Mouse (Mus musculus) cortical plate, adult 2 months (tissue): Measurements from ENCODE around the gene Fam181a. TPM values are rescaled to one million over a fixed set of nuclear protein-coding genes. Genes with fewer than 3 reads are reported as not detected.

ENCODE experiments used
- H3K27ac ChIP-seq: fragments of 200-500 bp; 2 replicates; pipeline ENCODE4 v1.5.1; 2012; ENCODE audit warnings: low read length, control low read depth, inconsistent platforms; ENCODE audit not compliant: insufficient read depth
- H3K4me1 ChIP-seq: fragments of 200-500 bp; 2 replicates; pipeline ENCODE4 v1.6.1; 2011; ENCODE audit warnings: low read length; ENCODE audit not compliant: control insufficient read depth, insufficient read depth
- H3K4me3 ChIP-seq: fragments of 200-500 bp; 2 replicates; pipeline ENCODE4 v1.5.1; 2011; ENCODE audit warnings: mild to moderate bottlenecking, low read length, control low read depth; ENCODE audit not compliant: insufficient read depth
- CTCF ChIP-seq: fragments of 200-500 bp; IDR thresholded peaks from 2 replicates; pipeline ENCODE4 v1.5.1; 2011; ENCODE audit warnings: mild to moderate bottlenecking, control low read depth, low read length; ENCODE audit not compliant: insufficient read depth; ENCODE audit errors: extremely low read depth
- POLR2A ChIP-seq: fragments of 200-500 bp; IDR thresholded peaks from 2 replicates; pipeline ENCODE4 v1.6.1; 2011; ENCODE audit warnings: mild to moderate bottlenecking, low read length, control low read depth; ENCODE audit not compliant: insufficient read depth; ENCODE audit errors: extremely low read depth
- polyA plus RNA-seq: library from polyadenylated mRNA; depleted of rRNA; stranded (reverse); fragments of >200 nt; gene quantifications from 2 replicates; pipeline ENCODE4 v1.2.3, GENCODE M21; 2012

Fam181a gene
- polyA plus RNA-seq, 1 experiment: 4.2 TPM

- no peak for TF ChIP-seq CTCF
- TF ChIP-seq POLR2A: no peak
- H3K4me3 ChIP-seq: no peak overlapping the region
- no peak overlapping the region for H3K27ac ChIP-seq
- H3K4me1 ChIP-seq: no peaks in the 10 kb centered on the region
Observed at GRCm38 (mm10) chr12:103283411-103283810, 27.4 kb upstream of the Fam181a start.

- no peak overlapping the region for H3K27ac ChIP-seq
- H3K4me1 ChIP-seq: no peaks in the 10 kb centered on the region
- TF ChIP-seq POLR2A: no peak
- TF ChIP-seq CTCF: no peak
- H3K4me3 ChIP-seq: no peak overlapping the region
Observed at GRCm38 (mm10) chr12:103287276-103287675, 23.5 kb upstream of the Fam181a start.

- TF ChIP-seq CTCF (no peak), POLR2A (no peak)
- Histone ChIP-seq H3K27ac (no peak overlapping the region), H3K4me1 (no peaks in the 10 kb centered on the region), H3K4me3 (no peak overlapping the region)
Observed at GRCm38 (mm10) chr12:103292366-103292765, 18.4 kb upstream of the Fam181a start.

GRCm38 (mm10) chr12:103296292-103296691, 14.5 kb upstream of the Fam181a start:
- H3K27ac ChIP-seq: no peak overlapping the region
- TF ChIP-seq POLR2A (no peak), CTCF (no peak)
- no peaks in the 10 kb centered on the region for H3K4me1 ChIP-seq
- no peak overlapping the region for H3K4me3 ChIP-seq

- no peak overlapping the region for H3K4me3 ChIP-seq
- TF ChIP-seq POLR2A: no peak
- no peak for TF ChIP-seq CTCF
- H3K4me1 ChIP-seq: no peaks in the 10 kb centered on the region
- no peak overlapping the region for H3K27ac ChIP-seq
Observed at GRCm38 (mm10) chr12:103300493-103300892, 10.3 kb upstream of the Fam181a start.

GRCm38 (mm10) chr12:103301645-103302044, 9.1 kb upstream of the Fam181a start:
- TF ChIP-seq POLR2A: no peak
- TF ChIP-seq CTCF: peak; percentile 85
- no peaks in the 10 kb centered on the region for H3K4me1 ChIP-seq
- H3K27ac ChIP-seq: no peak overlapping the region
- no peak overlapping the region for H3K4me3 ChIP-seq

DNA sequence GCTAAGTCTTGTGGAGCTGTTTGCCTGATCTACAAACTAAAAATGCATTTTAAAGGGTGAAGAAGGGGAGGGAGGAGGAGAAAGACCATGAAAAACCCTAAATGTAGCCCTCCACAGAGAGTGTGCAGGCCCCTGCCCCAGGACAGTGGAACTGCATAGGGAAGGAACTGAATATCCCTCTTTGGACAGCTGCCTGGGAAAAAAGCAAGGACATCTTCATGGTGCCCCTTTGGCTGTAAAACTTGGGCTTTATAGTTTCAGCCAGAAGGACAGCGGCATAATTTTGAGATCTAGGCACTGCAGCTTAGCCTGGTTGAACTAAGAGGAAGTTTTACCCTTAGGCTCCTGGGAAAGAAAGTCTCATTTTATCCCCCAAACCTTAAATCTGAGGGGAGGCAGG, 7.8 kb upstream of the Fam181a start:
- Histone ChIP-seq H3K4me1 (no peaks in the 10 kb centered on the region), H3K27ac (no peak overlapping the region), H3K4me3 (no peak overlapping the region)
- no peak for TF ChIP-seq CTCF
- TF ChIP-seq POLR2A: no peak

DNA sequence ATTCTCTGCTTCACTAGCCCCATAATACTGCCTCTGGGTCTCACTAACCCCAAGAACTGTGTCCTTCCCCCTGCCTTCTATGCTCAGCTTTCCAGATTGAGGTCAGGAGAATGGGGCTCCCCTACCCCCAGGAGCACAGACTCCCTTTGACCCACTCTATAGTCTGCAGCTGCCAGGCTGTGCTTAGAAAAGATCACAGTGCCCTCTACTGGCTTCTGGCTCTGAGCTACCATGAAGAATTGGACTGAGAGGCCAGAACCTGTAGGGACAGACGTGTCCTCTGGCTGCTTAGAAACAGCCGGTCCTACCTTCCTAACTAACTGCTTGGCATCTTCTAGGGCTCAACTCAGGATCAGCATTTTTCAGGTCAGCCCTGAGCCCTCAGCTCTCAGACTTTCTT, 4.6 kb upstream of the Fam181a start:
- H3K27ac ChIP-seq: no peak overlapping the region
- H3K4me1 ChIP-seq: no peaks in the 10 kb centered on the region
- no peak for TF ChIP-seq POLR2A
- peak; percentile 53; the same call in 1 of the 2 replicates for TF ChIP-seq CTCF
- no peak overlapping the region for H3K4me3 ChIP-seq

- no peaks in the 10 kb centered on the region for H3K4me1 ChIP-seq
- TF ChIP-seq POLR2A (no peak), CTCF (peak; percentile 50)
- no peak overlapping the region for H3K27ac ChIP-seq
- H3K4me3 ChIP-seq: no peak overlapping the region
Observed at GRCm38 (mm10) chr12:103306720-103307119, 4.1 kb upstream of the Fam181a start.

GRCm38 (mm10) chr12:103311921-103312320, 1.1 kb downstream of the Fam181a start:
- H3K27ac ChIP-seq: no peak overlapping the region
- no peaks in the 10 kb centered on the region for H3K4me1 ChIP-seq
- H3K4me3 ChIP-seq: no peak overlapping the region

GRCm38 (mm10) chr12:103313274-103313673, 2.5 kb downstream of the Fam181a start:
- Histone ChIP-seq H3K27ac (no peak overlapping the region), H3K4me1 (no peaks in the 10 kb centered on the region), H3K4me3 (no peak overlapping the region)
- TF ChIP-seq CTCF (no peak), POLR2A (no peak)

More at GRCm38 (mm10) chr12:103311921-103312320, 1.1 kb downstream of the Fam181a start:
- TF ChIP-seq CTCF (no peak), POLR2A (no peak)

DNA sequence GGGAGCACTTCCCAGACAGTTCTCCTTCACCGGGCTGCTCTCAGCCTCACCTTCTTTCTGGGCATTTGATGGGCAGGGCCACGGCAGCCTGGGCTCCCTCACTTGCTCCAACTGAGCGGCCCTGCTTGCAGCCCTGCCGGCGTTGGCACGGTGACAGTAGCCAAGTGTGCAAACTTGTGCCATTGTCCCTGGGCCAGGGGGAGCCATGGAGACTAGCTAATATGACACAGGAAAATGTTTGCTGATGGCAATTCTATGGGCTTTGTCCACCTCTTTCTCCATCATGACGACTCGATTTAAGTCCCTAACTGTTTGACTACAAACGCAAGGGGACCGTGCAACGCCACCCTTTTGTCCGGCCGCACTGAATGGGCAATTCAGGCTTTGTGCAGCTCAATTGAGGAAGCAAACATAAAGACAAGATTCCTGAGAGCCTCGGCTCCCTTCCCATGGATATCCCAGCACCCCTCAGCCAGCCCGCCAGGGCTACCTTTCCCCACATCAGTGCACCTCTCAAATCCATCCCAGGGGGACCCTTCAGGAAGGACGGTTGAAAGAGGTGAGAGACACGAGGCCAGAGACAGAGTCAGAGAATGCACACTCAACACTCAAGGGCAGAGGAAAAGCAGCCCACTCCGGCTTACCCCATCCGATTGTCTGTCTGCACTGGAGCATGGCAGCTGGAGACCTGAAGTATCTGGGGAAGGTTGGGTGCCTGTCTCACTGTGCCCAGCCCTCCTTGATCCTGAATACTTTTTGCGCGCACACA, 3.3 kb downstream of the Fam181a start:
- Histone ChIP-seq H3K4me1 (no peaks in the 10 kb centered on the region), H3K4me3 (peak overlapping the region; percentile 29; the same call in 1 of the 2 replicates), H3K27ac (no peak overlapping the region)
- TF ChIP-seq CTCF (no peak), POLR2A (no peak)
